Mouse (Mus musculus) heart, embryonic 14.5 days (tissue): ENCODE data around the gene Hist1h2ae. TPM values are rescaled to one million over a fixed set of nuclear protein-coding genes. Genes with fewer than 3 reads are reported as not detected.
A peak's percentile ranks its signal among the peaks of the same experiment; 100 is the strongest.
"Not testable (repeated sequence)": the region's sequence is repeated elsewhere in the genome, so short reads cannot be mapped to it uniquely, and the experiment has no call there.

Experiments used
- ATAC-seq: fragments of 200-750 bp; cut with Nextera tagmentation; 2 replicates; pipeline ENCODE4 v1.8.0; 2017; ENCODE audit warnings: low read depth, moderate TSS enrichment; ENCODE audit not compliant: insufficient number of reproducible peaks, insufficient read depth, low FRiP score
- H3K27ac ChIP-seq, 2 experiments: fragments of 200-500 bp in 1 of 2; fragments of 300-500 bp in 1 of 2; sonication (generic) in 1 of 2; replicated peaks in 1 of 2; 2 replicates each; pipeline ENCODE4 v1.5.1; 2012 to 2014; ENCODE audit warnings: low read depth in 2 of 2, low read length in 2 of 2, control low read depth in 1 of 2, mild to moderate bottlenecking in 1 of 2, mixed read lengths in 1 of 2; ENCODE audit not compliant: control insufficient read depth in 1 of 2, insufficient read depth in 1 of 2
- H3K27me3 ChIP-seq: fragments of 300-500 bp; sonication (generic); 2 replicates; pipeline ENCODE4 v1.6.1; 2014; ENCODE audit warnings: mild to moderate bottlenecking, low read length, control low read depth; ENCODE audit not compliant: control insufficient read depth, insufficient read depth
- H3K36me3 ChIP-seq: fragments of 300-500 bp; sonication (generic); 2 replicates; pipeline ENCODE4 v1.6.1; 2014; ENCODE audit warnings: mild to moderate bottlenecking, control low read depth, low read length, mixed read lengths; ENCODE audit not compliant: control insufficient read depth, insufficient read depth
- H3K4me1 ChIP-seq, 2 experiments: fragments of 200-500 bp in 1 of 2; fragments of 300-500 bp in 1 of 2; sonication (generic) in 1 of 2; 2 replicates each; pipeline ENCODE4 v1.6.1; 2012 to 2014; ENCODE audit warnings: low read length in 2 of 2, control low read depth in 1 of 2, mixed read lengths in 1 of 2; ENCODE audit not compliant: control insufficient read depth in 2 of 2, insufficient read depth in 2 of 2
- H3K4me2 ChIP-seq: fragments of 300-500 bp; sonication (generic); 2 replicates; pipeline ENCODE4 v1.6.1; 2014; ENCODE audit warnings: mild to moderate bottlenecking, low read length
- H3K4me3 ChIP-seq, 2 experiments: fragments of 200-500 bp in 1 of 2; fragments of 300-500 bp in 1 of 2; sonication (generic) in 1 of 2; 2 replicates each; pipeline ENCODE4 v1.5.1; 2012 to 2014; ENCODE audit warnings: low read length in 2 of 2, mild to moderate bottlenecking in 2 of 2, control low read depth in 1 of 2, low read depth in 1 of 2, moderate library complexity in 1 of 2; ENCODE audit not compliant: control insufficient read depth in 1 of 2, insufficient read depth in 1 of 2
- H3K9ac ChIP-seq: fragments of 300-500 bp; sonication (generic); 2 replicates; pipeline ENCODE4 v1.6.1; 2014; ENCODE audit warnings: mild to moderate bottlenecking, low read length
- H3K9me3 ChIP-seq: fragments of 300-500 bp; sonication (generic); 2 replicates; pipeline ENCODE4 v1.6.1; 2016; ENCODE audit warnings: low read length, control low read depth; ENCODE audit not compliant: control insufficient read depth
- WGBS: fragments of 180-500 bp; shearing (Covaris S2); extraction: QIAGEN DNeasy Blood & Tissue Kit; methylation state at CpG from one replicate; pipeline ENCODE4 v1.1.7; 2014; 5-methylcytosine and 5-hydroxymethylcytosine counted together
- polyA plus RNA-seq: library from polyadenylated mRNA; unstranded; fragments of >200 nt; fragmentation: Nextera tagmentation; extraction: Ambion mirVana; gene quantifications from 2 replicates; pipeline ENCODE4 v1.2.1, GENCODE M21; 2014

Gene Hist1h2ae
- polyA plus RNA-seq, 1 experiment from 2014 or later = 49.1 TPM

GRCm38 (mm10) chr13:23550761-23551145, 20.3 kb downstream of the Hist1h2ae start:
- Histone ChIP-seq H3K4me1 (peaks cover 0 to 14% of the 10 kb centered on the region in 2 experiments; a peak in 3 of 4 replicates), H3K27ac (peak overlapping the region; percentile 86 to 87), H3K9ac (peak overlapping the region; percentile 72), H3K4me2 (peak overlapping the region; percentile 72), H3K9me3 (no peaks in the 10 kb centered on the region), H3K36me3 (no peaks in the 10 kb centered on the region), H3K27me3 (no peaks in the 10 kb centered on the region), H3K4me3 (peak overlapping the region; percentile 44 to 52; a peak in 3 of 4 replicates)
- no peak for ATAC-seq
- 12% methylated on average over 3 of the region's 3 CpGs for WGBS

GRCm38 (mm10) chr13:23546694-23547093, 24.3 kb downstream of the Hist1h2ae start:
- Histone ChIP-seq H3K4me3 (no peak overlapping the region), H3K27ac (no peak overlapping the region), H3K9ac (no peak overlapping the region), H3K9me3 (no peaks in the 10 kb centered on the region), H3K4me1 (peaks cover 0 to 11% of the 10 kb centered on the region in 2 experiments; a peak in 2 of 4 replicates), H3K4me2 (no peak overlapping the region), H3K27me3 (no peaks in the 10 kb centered on the region), H3K36me3 (no peaks in the 10 kb centered on the region)
- 68% methylated on average over 5 of the region's 5 CpGs for WGBS
- ATAC-seq = no peak

- 0% methylated on average over 12 of the region's 14 CpGs for WGBS
- not testable (repeated sequence) for H3K27me3 ChIP-seq, ATAC-seq
Observed at GRCm38 (mm10) chr13:23544787-23545120, 26.3 kb downstream of the Hist1h2ae start.

GRCm38 (mm10) chr13:23543965-23544786, 26.8 kb downstream of the Hist1h2ae start, which contains the start of gene Hist1h3f:
Hist1h3f (plus strand) TSS chr13:23544052.
- H3K27ac ChIP-seq = peak within 1 kb of the TSS; percentile 86 to 95
- no peaks in the 10 kb centered on the region for H3K27me3 ChIP-seq
- peak within 1 kb of the TSS; percentile 75 for H3K9ac ChIP-seq
- H3K4me1 ChIP-seq = peaks cover 0 to 6% of the 10 kb centered on the region in 2 experiments; a peak in 2 of 4 replicates
- ATAC-seq = peak; percentile 89
- no peaks in the 10 kb centered on the region for H3K36me3 ChIP-seq
- peak within 1 kb of the TSS; percentile 47 to 67 for H3K4me3 ChIP-seq
- WGBS = under 1% methylated on average over 26 of the region's 45 CpGs
- H3K4me2 ChIP-seq = peak within 1 kb of the TSS; percentile 81
- H3K9me3 ChIP-seq = no peaks in the 10 kb centered on the region

More at GRCm38 (mm10) chr13:23544787-23545120, 26.3 kb downstream of the Hist1h2ae start:
- peak overlapping the region; percentile 47 to 67 for H3K4me3 ChIP-seq
- H3K4me1 ChIP-seq, H3K36me3 ChIP-seq, H3K9me3 ChIP-seq: not testable (repeated sequence)
- peak overlapping the region; percentile 80 to 95 for H3K27ac ChIP-seq
- H3K4me2 ChIP-seq = peak overlapping the region; percentile 81
- H3K9ac ChIP-seq = peak overlapping the region; percentile 75

- under 1% methylated on average over 30 of the region's 42 CpGs for WGBS
- not testable (repeated sequence) for H3K36me3 ChIP-seq, H3K9me3 ChIP-seq, H3K4me1 ChIP-seq, H3K27me3 ChIP-seq
- Histone ChIP-seq H3K9ac (peak within 1 kb of the TSS; percentile 75), H3K4me2 (peak within 1 kb of the TSS; percentile 81), H3K4me3 (peak within 1 kb of the TSS; percentile 47 to 63), H3K27ac (peak within 1 kb of the TSS; percentile 86 to 93)
- peak; percentile 92 for ATAC-seq
Observed at GRCm38 (mm10) chr13:23542999-23543607, 27.9 kb downstream of the Hist1h2ae start, which contains the start of gene Hist1h2bh. Hist1h2bh (minus strand) TSS chr13:23543392.

- H3K4me1 ChIP-seq, H3K36me3 ChIP-seq, H3K27me3 ChIP-seq, H3K9me3 ChIP-seq, ATAC-seq: not testable (repeated sequence)
- Histone ChIP-seq H3K9ac (peak overlapping the region; percentile 72), H3K4me3 (peak overlapping the region; percentile 43 to 63), H3K4me2 (peak overlapping the region; percentile 81), H3K27ac (peak overlapping the region; percentile 86 to 93)
- 12% methylated on average over 3 of the region's 3 CpGs for WGBS
Observed at GRCm38 (mm10) chr13:23542225-23542980, 28.6 kb downstream of the Hist1h2ae start.

- Histone ChIP-seq H3K9ac (no peak overlapping the region), H3K36me3 (no peaks in the 10 kb centered on the region), H3K4me3 (no peak overlapping the region), H3K9me3 (no peaks in the 10 kb centered on the region), H3K27ac (no peak overlapping the region), H3K27me3 (no peaks in the 10 kb centered on the region), H3K4me2 (peak overlapping the region; percentile 81), H3K4me1 (peaks cover 0 to 7% of the 10 kb centered on the region in 2 experiments; a peak in 2 of 4 replicates)
- WGBS = 93% methylated on average over 3 of the region's 3 CpGs
- ATAC-seq = no peak
Observed at GRCm38 (mm10) chr13:23541497-23541896, 29.5 kb downstream of the Hist1h2ae start.
